Mouse (Mus musculus): ENCODE results near the gene Bloc1s4. TPM values are rescaled to one million over a fixed set of nuclear protein-coding genes. Genes with fewer than 3 reads are reported as not detected.

Bloc1s4 gene
- polyA plus RNA-seq, 1 experiment = 18.7 TPM

GRCm38 (mm10) chr5:36737765-36738164 is 10.7 kb downstream of the Bloc1s4 start:
- Histone ChIP-seq H3K4me3 (ENCODE audit: insufficient read depth, poor library complexity, severe bottlenecking) (no peak overlapping the region), H3K36me3 (ENCODE audit: control insufficient read depth, insufficient read depth) (no peaks in the 10 kb centered on the region), H3K27me3 (ENCODE audit: control insufficient read depth, insufficient read depth, insufficient read length) (no peaks in the 10 kb centered on the region), H3ac (ENCODE audit: control insufficient read depth, insufficient read length, low read depth) (no peak overlapping the region), H3K79me3 (ENCODE audit: low read depth) (no peaks in the 10 kb centered on the region), H3K79me2 (ENCODE audit: control insufficient read depth, insufficient read depth) (no peaks in the 10 kb centered on the region)
- TF ChIP-seq CEBPB (IDR thresholded peaks at IDR 0.05; ENCODE audit: low read depth) (no peak), FOSL1 (IDR thresholded peaks at IDR 0.05; ENCODE audit: insufficient read depth, low read length, poor library complexity, severe bottlenecking) (no peak), MYOG (IDR thresholded peaks at IDR 0.05; ENCODE audit: control insufficient read depth, extremely low read depth, insufficient read length) (no peak), USF1 (IDR thresholded peaks at IDR 0.05; ENCODE audit: low read depth) (no peak), MYOD1 (IDR thresholded peaks at IDR 0.05; ENCODE audit: control insufficient read depth, insufficient read length, low read depth) (no peak)

DNA sequence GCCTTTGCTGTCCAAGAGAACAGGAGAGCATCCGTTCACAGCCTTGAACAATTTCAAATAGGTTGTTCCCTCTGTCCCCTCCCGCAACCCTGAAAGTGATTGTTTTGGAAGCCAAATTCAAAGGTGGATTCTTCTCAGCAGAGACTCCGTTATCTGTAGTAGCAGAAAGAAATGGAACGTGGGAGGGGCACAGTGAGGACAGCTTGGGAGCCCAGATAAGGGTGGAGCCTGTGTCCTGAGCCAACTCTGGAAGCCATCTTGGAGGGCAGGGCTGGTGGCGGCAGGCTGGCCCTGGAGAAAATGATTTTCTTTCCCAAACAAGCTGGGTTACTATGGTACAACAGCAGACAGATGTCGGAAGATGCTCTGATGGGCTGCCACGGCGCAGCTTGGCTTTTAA is 12.4 kb downstream of the Bloc1s4 start:
- H3ac ChIP-seq (ENCODE audit: control insufficient read depth, insufficient read length, low read depth) = no peak overlapping the region
- TF ChIP-seq CTCF (IDR thresholded peaks at IDR 0.05; ENCODE audit: control insufficient read depth, insufficient read depth, insufficient read length) = no peak
- TF ChIP-seq USF1 (IDR thresholded peaks at IDR 0.05; ENCODE audit: low read depth) = no peak
- TF ChIP-seq MYOD1 (IDR thresholded peaks at IDR 0.05; ENCODE audit: control insufficient read depth, insufficient read length, low read depth) = no peak
- no peak for TF ChIP-seq MYOG (IDR thresholded peaks at IDR 0.05; ENCODE audit: control insufficient read depth, extremely low read depth, insufficient read length)
- TF ChIP-seq CEBPB (IDR thresholded peaks at IDR 0.05; ENCODE audit: low read depth) = no peak
- TF ChIP-seq MAX (IDR thresholded peaks at IDR 0.05) = no peak
- no peak for TF ChIP-seq FOSL1 (IDR thresholded peaks at IDR 0.05; ENCODE audit: insufficient read depth, low read length, poor library complexity, severe bottlenecking)
- no peaks in the 10 kb centered on the region for H3K79me3 ChIP-seq (ENCODE audit: low read depth)

GRCm38 (mm10) chr5:36735106-36735505 is 13.3 kb downstream of the Bloc1s4 start:
- Histone ChIP-seq H3K4me3 (ENCODE audit: insufficient read depth, poor library complexity, severe bottlenecking) (no peak overlapping the region), H3K79me3 (ENCODE audit: low read depth) (no peaks in the 10 kb centered on the region), H3K79me2 (ENCODE audit: control insufficient read depth, insufficient read depth) (no peaks in the 10 kb centered on the region), H3K27me3 (ENCODE audit: control insufficient read depth, insufficient read depth, insufficient read length) (no peaks in the 10 kb centered on the region), H3ac (ENCODE audit: control insufficient read depth, insufficient read length, low read depth) (no peak overlapping the region), H3K36me3 (ENCODE audit: control insufficient read depth, insufficient read depth) (no peaks in the 10 kb centered on the region)
- TF ChIP-seq USF1 (IDR thresholded peaks at IDR 0.05; ENCODE audit: low read depth) (no peak), MYOG (IDR thresholded peaks at IDR 0.05; ENCODE audit: control insufficient read depth, extremely low read depth, insufficient read length) (no peak), CTCF (IDR thresholded peaks at IDR 0.05; ENCODE audit: control insufficient read depth, insufficient read depth, insufficient read length) (no peak), MAX (IDR thresholded peaks at IDR 0.05) (no peak), FOSL1 (IDR thresholded peaks at IDR 0.05; ENCODE audit: insufficient read depth, low read length, poor library complexity, severe bottlenecking) (no peak), MYOD1 (IDR thresholded peaks at IDR 0.05; ENCODE audit: control insufficient read depth, insufficient read length, low read depth) (no peak), CEBPB (IDR thresholded peaks at IDR 0.05; ENCODE audit: low read depth) (no peak)

More for the DNA sequence above, 12.4 kb downstream of the Bloc1s4 start:
- Histone ChIP-seq H3K36me3 (ENCODE audit: control insufficient read depth, insufficient read depth) (no peaks in the 10 kb centered on the region), H3K4me3 (ENCODE audit: insufficient read depth, poor library complexity, severe bottlenecking) (no peak overlapping the region), H3K79me2 (ENCODE audit: control insufficient read depth, insufficient read depth) (no peaks in the 10 kb centered on the region), H3K27me3 (ENCODE audit: control insufficient read depth, insufficient read depth, insufficient read length) (no peaks in the 10 kb centered on the region)

GRCm38 (mm10) chr5:36733405-36733804 is 15.0 kb downstream of the Bloc1s4 start:
- TF ChIP-seq FOSL1 (IDR thresholded peaks at IDR 0.05; ENCODE audit: insufficient read depth, low read length, poor library complexity, severe bottlenecking) = no peak
- no peak for TF ChIP-seq MYOD1 (IDR thresholded peaks at IDR 0.05; ENCODE audit: control insufficient read depth, insufficient read length, low read depth)
- TF ChIP-seq MAX (IDR thresholded peaks at IDR 0.05) = no peak
- TF ChIP-seq MYOG (IDR thresholded peaks at IDR 0.05; ENCODE audit: control insufficient read depth, extremely low read depth, insufficient read length) = no peak
- TF ChIP-seq CEBPB (IDR thresholded peaks at IDR 0.05; ENCODE audit: low read depth) = no peak
- no peak for TF ChIP-seq CTCF (IDR thresholded peaks at IDR 0.05; ENCODE audit: control insufficient read depth, insufficient read depth, insufficient read length)
- no peak for TF ChIP-seq USF1 (IDR thresholded peaks at IDR 0.05; ENCODE audit: low read depth)
- Histone ChIP-seq H3ac (ENCODE audit: control insufficient read depth, insufficient read length, low read depth) (no peak overlapping the region), H3K27me3 (ENCODE audit: control insufficient read depth, insufficient read depth, insufficient read length) (no peaks in the 10 kb centered on the region), H3K36me3 (ENCODE audit: control insufficient read depth, insufficient read depth) (no peaks in the 10 kb centered on the region), H3K79me3 (ENCODE audit: low read depth) (no peaks in the 10 kb centered on the region), H3K79me2 (ENCODE audit: control insufficient read depth, insufficient read depth) (no peaks in the 10 kb centered on the region), H3K4me3 (ENCODE audit: insufficient read depth, poor library complexity, severe bottlenecking) (no peak overlapping the region)

GRCm38 (mm10) chr5:36731901-36732652 is 16.4 kb downstream of the Bloc1s4 start:
- H3K79me2 ChIP-seq (ENCODE audit: control insufficient read depth, insufficient read depth) = no peaks in the 10 kb centered on the region
- H3ac ChIP-seq (ENCODE audit: control insufficient read depth, insufficient read length, low read depth) = no peak overlapping the region
- no peaks in the 10 kb centered on the region for H3K27me3 ChIP-seq (ENCODE audit: control insufficient read depth, insufficient read depth, insufficient read length)
- H3K79me3 ChIP-seq (ENCODE audit: low read depth) = no peaks in the 10 kb centered on the region
- no peak overlapping the region for H3K4me3 ChIP-seq (ENCODE audit: insufficient read depth, poor library complexity, severe bottlenecking)
- no peak for TF ChIP-seq CTCF (IDR thresholded peaks at IDR 0.05; ENCODE audit: control insufficient read depth, insufficient read depth, insufficient read length)
- TF ChIP-seq FOSL1 (IDR thresholded peaks at IDR 0.05; ENCODE audit: insufficient read depth, low read length, poor library complexity, severe bottlenecking) = no peak
- no peak for TF ChIP-seq MAX (IDR thresholded peaks at IDR 0.05)
- TF ChIP-seq CEBPB (IDR thresholded peaks at IDR 0.05; ENCODE audit: low read depth) = no peak
- no peak for TF ChIP-seq USF1 (IDR thresholded peaks at IDR 0.05; ENCODE audit: low read depth)
- TF ChIP-seq MYOD1 (IDR thresholded peaks at IDR 0.05; ENCODE audit: control insufficient read depth, insufficient read length, low read depth) = no peak
- no peak for TF ChIP-seq MYOG (IDR thresholded peaks at IDR 0.05; ENCODE audit: control insufficient read depth, extremely low read depth, insufficient read length)
- no peaks in the 10 kb centered on the region for H3K36me3 ChIP-seq (ENCODE audit: control insufficient read depth, insufficient read depth)
